Mouse (Mus musculus) stomach, embryonic 15.5 days (tissue): ENCODE results near the gene Crat. TPM values are rescaled to one million over a fixed set of nuclear protein-coding genes. Genes with fewer than 3 reads are reported as not detected.

Experiments used
- ATAC-seq: fragments of 200-750 bp; cut with Nextera tagmentation; 2 replicates; pipeline ENCODE4 v1.8.0; 2017; ENCODE audit warnings: low read depth, moderate number of reproducible peaks, moderate TSS enrichment; ENCODE audit not compliant: insufficient read depth, low FRiP score
- H3K27ac ChIP-seq: fragments of 300-500 bp; sonication (generic); 2 replicates; pipeline ENCODE4 v1.5.1; 2015; ENCODE audit warnings: mild to moderate bottlenecking, inconsistent platforms
- H3K27me3 ChIP-seq: fragments of 300-500 bp; sonication (generic); replicated peaks from 2 replicates; pipeline ENCODE4 v1.6.1; 2015; ENCODE audit warnings: inconsistent platforms
- H3K36me3 ChIP-seq: fragments of 300-500 bp; sonication (generic); 2 replicates; pipeline ENCODE4 v1.6.1; 2015; ENCODE audit warnings: inconsistent platforms
- H3K4me1 ChIP-seq: fragments of 300-500 bp; sonication (generic); 2 replicates; pipeline ENCODE4 v1.6.1; 2015; ENCODE audit warnings: inconsistent platforms
- H3K4me2 ChIP-seq: fragments of 300-500 bp; sonication (generic); 2 replicates; pipeline ENCODE4 v1.6.1; 2015; ENCODE audit warnings: mild to moderate bottlenecking, inconsistent platforms
- H3K4me3 ChIP-seq: fragments of 300-500 bp; sonication (generic); replicated peaks from 2 replicates; pipeline ENCODE4 v1.5.1; 2015; ENCODE audit warnings: inconsistent platforms
- H3K9ac ChIP-seq: fragments of 300-500 bp; sonication (generic); 2 replicates; pipeline ENCODE4 v1.6.1; 2015; ENCODE audit warnings: inconsistent platforms
- H3K9me3 ChIP-seq: fragments of 300-500 bp; sonication (generic); 2 replicates; pipeline ENCODE4 v1.6.1; 2016; ENCODE audit warnings: inconsistent platforms
- WGBS: fragments of 180-500 bp; shearing (Covaris S2); methylation state at CpG from one replicate; pipeline ENCODE4 v1.1.7; 2015; 5-methylcytosine and 5-hydroxymethylcytosine counted together
- polyA plus RNA-seq: library from polyadenylated mRNA; unstranded; fragments of >200 nt; fragmentation: Nextera tagmentation; extraction: Ambion mirVana; gene quantifications from 2 replicates; pipeline ENCODE4 v1.2.1, GENCODE M21; 2015

Gene Crat
- polyA plus RNA-seq, 1 experiment from 2014 or later, result 22.2 TPM

DNA sequence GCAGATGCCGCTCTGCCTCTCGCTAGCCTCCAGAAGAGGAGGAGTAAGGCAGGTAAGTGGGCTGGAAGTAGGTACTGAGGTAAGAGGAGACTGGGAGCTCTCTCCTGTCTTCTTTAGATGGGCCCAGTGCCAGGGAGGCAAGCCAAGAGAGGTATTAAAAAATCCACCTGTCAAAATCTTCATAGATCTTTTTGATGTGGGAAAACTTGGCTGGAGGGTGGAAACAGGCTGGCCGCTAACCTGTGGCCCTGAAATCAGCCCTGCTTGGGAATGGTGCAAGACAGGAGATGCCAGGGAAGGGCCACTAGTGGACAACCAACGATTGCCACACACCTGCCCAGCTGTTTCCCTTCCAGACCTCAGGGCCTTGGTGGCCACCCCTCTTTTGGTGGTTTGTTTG, 1.5 kb downstream of the Crat start:
- no peak for ATAC-seq
- H3K4me2 ChIP-seq, result peak overlapping the region; percentile 89; the same call in 1 of the 2 replicates
- WGBS, result 72% methylated on average over 4 of the region's 4 CpGs

DNA sequence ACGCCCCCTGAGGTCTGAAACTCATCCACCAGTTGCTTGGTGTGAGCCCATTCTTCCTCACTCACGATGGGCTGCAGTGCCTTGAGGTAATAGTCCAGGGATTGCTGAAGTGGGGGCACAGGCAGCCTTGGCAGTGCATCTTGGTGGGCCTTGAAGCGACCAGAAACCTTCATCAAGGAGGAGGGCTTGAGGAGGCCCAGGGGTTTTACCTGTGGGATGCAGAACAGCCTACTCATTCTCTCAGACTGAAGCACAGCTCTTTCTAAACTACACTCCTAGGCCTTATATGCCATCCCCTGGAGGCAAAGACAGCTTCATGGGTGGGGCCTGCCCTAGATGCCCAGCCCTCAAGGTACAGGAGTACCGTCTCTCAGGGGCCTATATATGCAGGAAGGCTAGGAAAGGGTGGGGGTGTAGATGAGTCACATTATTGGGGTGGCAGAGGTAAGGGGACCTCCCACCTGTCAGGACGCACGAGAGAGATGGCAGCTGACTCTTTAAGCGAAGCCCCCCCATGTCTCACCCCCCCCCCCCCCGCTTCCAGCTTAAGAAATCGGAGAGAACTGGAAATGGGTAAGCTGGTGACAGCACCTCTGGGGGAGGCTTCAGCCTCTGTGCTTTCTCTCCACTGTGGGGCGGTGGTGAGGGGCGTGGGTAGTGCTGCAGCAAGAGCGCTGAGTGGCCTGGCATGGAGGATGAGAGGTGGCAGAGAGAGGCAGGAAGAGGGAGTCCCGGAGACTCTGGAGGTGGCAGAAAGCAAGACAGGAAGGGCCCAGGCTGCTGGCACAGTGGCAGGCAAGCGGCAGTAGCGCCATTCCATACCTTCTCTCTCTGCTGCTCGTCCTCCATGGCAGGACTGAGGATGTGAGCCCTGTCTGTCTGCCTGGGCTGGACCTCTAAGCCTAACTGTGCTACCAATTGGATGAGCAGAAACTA, 2.3 kb downstream of the Crat start:
- Histone ChIP-seq H3K4me1 (peaks cover 11% of the 10 kb centered on the region), H3K27me3 (no peaks in the 10 kb centered on the region), H3K36me3 (peaks cover 6% of the 10 kb centered on the region; the same call in 1 of the 2 replicates), H3K9ac (no peak overlapping the region), H3K27ac (no peak overlapping the region), H3K4me3 (no peak overlapping the region), H3K4me2 (0 out of 2 replicates have a peak overlapping the region, but pooled peaks have one; percentile 89), H3K9me3 (no peaks in the 10 kb centered on the region)
- ATAC-seq, result no peak
- 79% methylated on average over 16 of the region's 16 CpGs for WGBS

More for the DNA sequence above, 1.5 kb downstream of the Crat start:
- no peaks in the 10 kb centered on the region for H3K9me3 ChIP-seq
- H3K36me3 ChIP-seq, result 0 out of 2 replicates have a peak, but pooled peaks cover 3% of the 10 kb centered on the region
- H3K27me3 ChIP-seq, result no peaks in the 10 kb centered on the region
- H3K9ac ChIP-seq, result no peak overlapping the region
- H3K4me1 ChIP-seq, result peaks cover 19% of the 10 kb centered on the region
- no peak overlapping the region for H3K27ac ChIP-seq
- H3K4me3 ChIP-seq, result no peak overlapping the region

- Histone ChIP-seq H3K27me3 (no peaks in the 10 kb centered on the region), H3K9me3 (no peaks in the 10 kb centered on the region)
Measured at GRCm38 (mm10) chr2:30409454-30410176, 6.0 kb downstream of the Crat start.

GRCm38 (mm10) chr2:30408452-30409100, 7.0 kb downstream of the Crat start:
- peaks cover 11% of the 10 kb centered on the region; the same call in 1 of the 2 replicates for H3K36me3 ChIP-seq
- WGBS, result 81% methylated on average over 8 of the region's 8 CpGs
- H3K9ac ChIP-seq, result no peak overlapping the region
- ATAC-seq, result no peak
- no peak overlapping the region for H3K4me3 ChIP-seq
- H3K4me1 ChIP-seq, result no peaks in the 10 kb centered on the region
- no peak overlapping the region for H3K4me2 ChIP-seq
- H3K9me3 ChIP-seq, result no peaks in the 10 kb centered on the region
- no peak overlapping the region for H3K27ac ChIP-seq
- no peaks in the 10 kb centered on the region for H3K27me3 ChIP-seq

More at GRCm38 (mm10) chr2:30409454-30410176, 6.0 kb downstream of the Crat start:
- no peak overlapping the region for H3K27ac ChIP-seq
- H3K4me1 ChIP-seq, result peaks cover 2% of the 10 kb centered on the region
- no peak for ATAC-seq
- peaks cover 11% of the 10 kb centered on the region; the same call in 1 of the 2 replicates for H3K36me3 ChIP-seq
- H3K4me2 ChIP-seq, result no peak overlapping the region
- no peak overlapping the region for H3K4me3 ChIP-seq
- WGBS, result 76% methylated on average over 5 of the region's 5 CpGs
- no peak overlapping the region for H3K9ac ChIP-seq

GRCm38 (mm10) chr2:30407778-30408177, 7.8 kb downstream of the Crat start:
- Histone ChIP-seq H3K4me3 (no peak overlapping the region), H3K27ac (no peak overlapping the region), H3K4me1 (no peaks in the 10 kb centered on the region), H3K36me3 (peaks cover 12% of the 10 kb centered on the region; the same call in 1 of the 2 replicates), H3K9ac (no peak overlapping the region), H3K9me3 (no peaks in the 10 kb centered on the region), H3K27me3 (no peaks in the 10 kb centered on the region), H3K4me2 (no peak overlapping the region)
- ATAC-seq, result no peak
- 90% methylated on average over 10 of the region's 10 CpGs for WGBS

- Histone ChIP-seq H3K9me3 (no peaks in the 10 kb centered on the region), H3K4me1 (no peaks in the 10 kb centered on the region), H3K4me3 (no peak overlapping the region), H3K4me2 (no peak overlapping the region), H3K9ac (no peak overlapping the region), H3K27ac (no peak overlapping the region), H3K36me3 (peaks cover 14% of the 10 kb centered on the region; the same call in 1 of the 2 replicates), H3K27me3 (no peaks in the 10 kb centered on the region)
- WGBS, result 83% methylated on average over 2 of the region's 2 CpGs
- no peak for ATAC-seq
Measured at GRCm38 (mm10) chr2:30407221-30407620, 8.4 kb downstream of the Crat start.

DNA sequence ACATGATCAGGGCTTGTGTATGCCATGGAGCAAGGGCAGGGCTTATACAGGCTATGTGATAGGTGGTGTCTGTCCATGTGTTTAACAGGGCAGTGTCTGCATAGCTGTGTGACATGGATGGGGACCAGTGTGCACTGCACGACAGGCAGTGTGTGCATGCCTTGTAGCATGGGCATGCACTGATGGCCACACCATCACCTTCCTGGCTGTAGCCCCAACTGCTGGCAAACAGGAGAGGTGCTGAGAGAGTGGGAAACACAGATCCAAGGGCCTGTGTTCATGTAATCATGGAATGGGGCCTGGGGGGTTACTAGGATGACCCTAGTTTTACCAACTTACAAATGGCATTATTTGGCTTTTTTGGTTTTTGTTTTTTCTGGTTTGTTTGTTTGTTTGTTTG, 11.7 kb downstream of the Crat start:
- H3K27ac ChIP-seq, result no peak overlapping the region
- no peak overlapping the region for H3K4me3 ChIP-seq
- ATAC-seq, result no peak
- H3K4me2 ChIP-seq, result no peak overlapping the region
- H3K27me3 ChIP-seq, result no peaks in the 10 kb centered on the region
- H3K4me1 ChIP-seq, result 0 out of 2 replicates have a peak, but pooled peaks cover under 1% of the 10 kb centered on the region
- H3K36me3 ChIP-seq, result peaks cover 17% of the 10 kb centered on the region; the same call in 1 of the 2 replicates
- H3K9ac ChIP-seq, result no peak overlapping the region
- 74% methylated on average over 1 of the region's 1 CpGs for WGBS
- no peaks in the 10 kb centered on the region for H3K9me3 ChIP-seq

GRCm38 (mm10) chr2:30402843-30403242, 12.8 kb downstream of the Crat start:
- ATAC-seq, result no peak
- H3K9ac ChIP-seq, result no peak overlapping the region
- peaks cover 14% of the 10 kb centered on the region for H3K36me3 ChIP-seq
- H3K4me2 ChIP-seq, result no peak overlapping the region
- H3K9me3 ChIP-seq, result no peaks in the 10 kb centered on the region
- 68% methylated on average over 2 of the region's 2 CpGs for WGBS
- H3K4me1 ChIP-seq, result 0 out of 2 replicates have a peak, but pooled peaks cover 4% of the 10 kb centered on the region
- H3K27ac ChIP-seq, result no peak overlapping the region
- no peaks in the 10 kb centered on the region for H3K27me3 ChIP-seq
- no peak overlapping the region for H3K4me3 ChIP-seq

DNA sequence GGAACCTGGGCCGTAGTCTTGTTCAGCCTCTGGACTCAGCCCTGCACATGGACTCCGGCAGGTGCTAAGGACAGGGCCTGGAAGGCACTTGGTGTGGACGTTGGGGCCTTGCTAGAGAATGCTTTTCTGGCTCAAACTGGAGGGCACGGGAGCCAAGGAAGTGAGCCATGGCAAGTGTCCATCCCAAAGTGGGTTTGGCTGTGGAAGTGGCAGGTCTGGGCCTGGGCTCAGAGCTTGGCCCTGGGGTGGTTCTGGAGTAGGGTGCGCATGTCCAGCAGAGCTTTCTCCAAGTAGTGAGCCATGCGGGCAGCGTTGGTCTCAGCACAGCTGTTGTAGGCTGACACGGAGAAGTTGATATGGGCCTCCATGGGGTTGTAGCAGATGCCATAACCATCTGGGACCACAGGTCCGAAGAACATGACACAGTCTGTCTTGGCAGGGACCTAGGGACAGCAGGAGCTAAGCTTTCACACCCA, 13.2 kb downstream of the Crat start:
- H3K27me3 ChIP-seq, result no peaks in the 10 kb centered on the region
- H3K9ac ChIP-seq, result no peak overlapping the region
- peaks cover 16% of the 10 kb centered on the region for H3K36me3 ChIP-seq
- no peak overlapping the region for H3K4me3 ChIP-seq
- WGBS, result 90% methylated on average over 9 of the region's 9 CpGs
- no peaks in the 10 kb centered on the region for H3K9me3 ChIP-seq
- H3K27ac ChIP-seq, result no peak overlapping the region
- no peak for ATAC-seq
- no peak overlapping the region for H3K4me2 ChIP-seq
- H3K4me1 ChIP-seq, result 0 out of 2 replicates have a peak, but pooled peaks cover 4% of the 10 kb centered on the region

- ATAC-seq, result no peak
- Histone ChIP-seq H3K36me3 (peaks cover 22% of the 10 kb centered on the region), H3K9me3 (no peaks in the 10 kb centered on the region), H3K27me3 (no peaks in the 10 kb centered on the region), H3K4me3 (no peak overlapping the region), H3K9ac (no peak overlapping the region), H3K4me2 (no peak overlapping the region), H3K4me1 (0 out of 2 replicates have a peak, but pooled peaks cover 4% of the 10 kb centered on the region), H3K27ac (no peak overlapping the region)
- WGBS, result 93% methylated on average over 1 of the region's 1 CpGs
Measured at GRCm38 (mm10) chr2:30401581-30401980, 14.0 kb downstream of the Crat start.
